Mouse (Mus musculus): ENCODE results near the gene Trappc5. TPM values are rescaled to one million over a fixed set of nuclear protein-coding genes. Genes with fewer than 3 reads are reported as not detected.

Gene Trappc5
- total RNA-seq (2021): 10 to 100 TPM; 27.4 to 28.4 TPM
- long read RNA-seq, experiment 1, full-length matches to known transcripts: 27 of 27 reads
- long read RNA-seq, experiment 1, partial matches to known transcripts: 0 of 27 reads
- long read RNA-seq, experiment 1, other reads (novel, unspliced or antisense): 0 of 27 reads
- long read RNA-seq, experiment 2, full-length matches to known transcripts: 47 of 47 reads
- long read RNA-seq, experiment 2, partial matches to known transcripts: 0 of 47 reads
- long read RNA-seq, experiment 2, other reads (novel, unspliced or antisense): 0 of 47 reads

- peak; percentile 93 to 96 for DNase-seq (ENCODE audit: low spot score in 2 of 2)
- peak within 1 kb of the TSS; percentile 83 for H3K4me3 ChIP-seq
- TF ChIP-seq CTCF (conservative IDR thresholded peaks at IDR 0.05): peak; percentile 97
- peak within 1 kb of the TSS; percentile 93 for H3K27ac ChIP-seq
Observed at GRCm38 (mm10) chr8:3676131-3676992, at the start of gene Trappc5. Gene Trappc5, plus strand, starts transcription at chr8:3676299.

GRCm38 (mm10) chr8:3626971-3627370, 49.1 kb upstream of the Trappc5 start:
- H3K4me3 ChIP-seq: no peak overlapping the region
- no peak for DNase-seq (ENCODE audit: low spot score in 2 of 2)
- no peak overlapping the region for H3K27ac ChIP-seq
- TF ChIP-seq CTCF (conservative IDR thresholded peaks at IDR 0.05): no peak

GRCm38 (mm10) chr8:3628014-3628413, 48.1 kb upstream of the Trappc5 start:
- TF ChIP-seq CTCF (conservative IDR thresholded peaks at IDR 0.05): peak; percentile 76
- no peak overlapping the region for H3K27ac ChIP-seq
- H3K4me3 ChIP-seq: no peak overlapping the region
- no peak for DNase-seq (ENCODE audit: low spot score in 2 of 2)

- Histone ChIP-seq H3K27ac (peak within 1 kb of the TSS; percentile 20; the same call in 1 of the 2 replicates), H3K4me3 (peak within 1 kb of the TSS; percentile 52)
- no peak for TF ChIP-seq CTCF (conservative IDR thresholded peaks at IDR 0.05)
- DNase-seq (ENCODE audit: low spot score in 2 of 2): peak; percentile 74 to 77
Observed at GRCm38 (mm10) chr8:3630647-3631477, 45.2 kb upstream of the Trappc5 start, which contains the start of gene Stxbp2. Gene Stxbp2, plus strand, starts transcription at chr8:3630955.

GRCm38 (mm10) chr8:3631478-3631875, 44.6 kb upstream of the Trappc5 start:
- DNase-seq (ENCODE audit: low spot score in 2 of 2): no peak
- Histone ChIP-seq H3K4me3 (peak overlapping the region; percentile 52), H3K27ac (no peak overlapping the region)
- TF ChIP-seq CTCF (conservative IDR thresholded peaks at IDR 0.05): no peak

GRCm38 (mm10) chr8:3645804-3646203, 30.3 kb upstream of the Trappc5 start:
- no peak overlapping the region for H3K4me3 ChIP-seq
- DNase-seq (ENCODE audit: low spot score in 2 of 2): no peak
- TF ChIP-seq CTCF (conservative IDR thresholded peaks at IDR 0.05): 0 out of 2 replicates have a peak, but pooled peaks have one; percentile 26
- H3K27ac ChIP-seq: no peak overlapping the region

GRCm38 (mm10) chr8:3646824-3647531, 29.1 kb upstream of the Trappc5 start:
- no peak for TF ChIP-seq CTCF (conservative IDR thresholded peaks at IDR 0.05)
- DNase-seq (ENCODE audit: low spot score in 2 of 2): no peak
- Histone ChIP-seq H3K4me3 (no peak overlapping the region), H3K27ac (no peak overlapping the region)

GRCm38 (mm10) chr8:3647561-3647960, 28.5 kb upstream of the Trappc5 start:
- H3K4me3 ChIP-seq: no peak overlapping the region
- no peak for DNase-seq (ENCODE audit: low spot score in 2 of 2)
- TF ChIP-seq CTCF (conservative IDR thresholded peaks at IDR 0.05): no peak
- no peak overlapping the region for H3K27ac ChIP-seq

GRCm38 (mm10) chr8:3648268-3648667, 27.8 kb upstream of the Trappc5 start:
- Histone ChIP-seq H3K27ac (no peak overlapping the region), H3K4me3 (no peak overlapping the region)
- no peak for TF ChIP-seq CTCF (conservative IDR thresholded peaks at IDR 0.05)
- DNase-seq (ENCODE audit: low spot score in 2 of 2): no peak

GRCm38 (mm10) chr8:3648990-3649389, 27.1 kb upstream of the Trappc5 start:
- no peak for DNase-seq (ENCODE audit: low spot score in 2 of 2)
- TF ChIP-seq CTCF (conservative IDR thresholded peaks at IDR 0.05): no peak

GRCm38 (mm10) chr8:3652845-3653244, 23.3 kb upstream of the Trappc5 start:
- TF ChIP-seq CTCF (conservative IDR thresholded peaks at IDR 0.05): no peak
- Histone ChIP-seq H3K4me3 (no peak overlapping the region), H3K27ac (no peak overlapping the region)
- no peak for DNase-seq (ENCODE audit: low spot score in 2 of 2)

More at GRCm38 (mm10) chr8:3648990-3649389, 27.1 kb upstream of the Trappc5 start:
- Histone ChIP-seq H3K4me3 (no peak overlapping the region), H3K27ac (no peak overlapping the region)

Measured in layer of hippocampus, adult 2 months (tissue).